Mouse (Mus musculus) 3134 (cell line): ENCODE results near the gene Uqcr11.

Experiments
- DNase-seq: peaks from one replicate; pipeline ENCODE4 v3.0.0-alpha.2; 2011; ENCODE audit warnings: low spot score; ENCODE audit not compliant: insufficient read length; ENCODE audit errors: extremely low read depth

Gene Uqcr11

GRCm38 (mm10) chr10:80406684-80407501, at the start of gene Uqcr11:
Uqcr11 (minus strand) TSS chr10:80406830.
- DNase-seq, result peak; percentile 84

GRCm38 (mm10) chr10:80455697-80456096, 49.1 kb upstream of the Uqcr11 start:
- DNase-seq, result no peak

- DNase-seq, result peak; percentile 54
Observed at GRCm38 (mm10) chr10:80454781-80455180, 48.2 kb upstream of the Uqcr11 start.

GRCm38 (mm10) chr10:80453601-80454000, 47.0 kb upstream of the Uqcr11 start:
- DNase-seq, result no peak

- no peak for DNase-seq
Observed at GRCm38 (mm10) chr10:80450599-80450998, 44.0 kb upstream of the Uqcr11 start.

- DNase-seq, result peak; percentile 52
Observed at GRCm38 (mm10) chr10:80445898-80446601, 39.4 kb upstream of the Uqcr11 start.

- DNase-seq, result no peak
Observed at GRCm38 (mm10) chr10:80445052-80445451, 38.4 kb upstream of the Uqcr11 start.

GRCm38 (mm10) chr10:80444339-80445045, 37.9 kb upstream of the Uqcr11 start:
- DNase-seq, result no peak

GRCm38 (mm10) chr10:80443575-80444278, 37.1 kb upstream of the Uqcr11 start:
- DNase-seq, result no peak

- DNase-seq, result no peak
Observed at GRCm38 (mm10) chr10:80442989-80443388, 36.4 kb upstream of the Uqcr11 start.

GRCm38 (mm10) chr10:80441598-80441997, 35.0 kb upstream of the Uqcr11 start:
- DNase-seq, result no peak

GRCm38 (mm10) chr10:80440031-80440430, 33.4 kb upstream of the Uqcr11 start:
- DNase-seq, result no peak

- DNase-seq, result no peak
Observed at GRCm38 (mm10) chr10:80437973-80438372, 31.3 kb upstream of the Uqcr11 start.

- no peak for DNase-seq
Observed at GRCm38 (mm10) chr10:80436276-80436675, 29.6 kb upstream of the Uqcr11 start.

- peak; percentile 87 for DNase-seq
Observed at GRCm38 (mm10) chr10:80435764-80436163, 29.1 kb upstream of the Uqcr11 start.

- DNase-seq, result no peak
Observed at GRCm38 (mm10) chr10:80434823-80435222, 28.2 kb upstream of the Uqcr11 start.

GRCm38 (mm10) chr10:80434233-80434592, 27.6 kb upstream of the Uqcr11 start:
- DNase-seq, result no peak

GRCm38 (mm10) chr10:80433513-80434232, 27.0 kb upstream of the Uqcr11 start, which contains the start of gene Tcf3:
Tcf3 (minus strand) TSS chr10:80433647.
- DNase-seq, result peak; percentile 93

GRCm38 (mm10) chr10:80432936-80433512, 26.4 kb upstream of the Uqcr11 start:
- DNase-seq, result no peak

GRCm38 (mm10) chr10:80432387-80432785, 25.8 kb upstream of the Uqcr11 start:
- no peak for DNase-seq
